Mouse (Mus musculus): Measurements from ENCODE around the gene Tgfa.

- TF ChIP-seq CEBPB (IDR thresholded peaks at IDR 0.05; ENCODE audit: insufficient read depth, poor library complexity, severe bottlenecking) (no peak), SRF (IDR thresholded peaks at IDR 0.05; ENCODE audit: control insufficient read depth, insufficient read length, low read depth) (no peak)
Measured at GRCm38 (mm10) chr6:86182626-86183025, 12.4 kb upstream of the Tgfa start.
